Mouse (Mus musculus) ES-E14 (cell line): ENCODE measurements around the gene Ltbp1.

Experiments used
- CHD2 ChIP-seq: IDR thresholded peaks from 2 replicates; pipeline ENCODE4 v1.6.1; 2014; ENCODE audit warnings: mild to moderate bottlenecking, low read depth, low read length, inconsistent platforms
- HCFC1 ChIP-seq: IDR thresholded peaks from 2 replicates; pipeline ENCODE4 v1.6.1; 2012; ENCODE audit warnings: low read length, inconsistent platforms, borderline replicate concordance; ENCODE audit not compliant: insufficient read depth
- MAFK ChIP-seq: IDR thresholded peaks from 2 replicates; pipeline ENCODE4 v1.6.1; 2014; ENCODE audit warnings: mild to moderate bottlenecking, low read depth, low read length, inconsistent platforms; ENCODE audit not compliant: insufficient read depth
- ZC3H11A ChIP-seq: IDR thresholded peaks from 2 replicates; pipeline ENCODE4 v1.6.1; 2012; ENCODE audit warnings: low read depth, mild to moderate bottlenecking, inconsistent platforms, low read length, borderline replicate concordance
- ZNF384 ChIP-seq: IDR thresholded peaks from 2 replicates; pipeline ENCODE4 v1.6.1; 2012; ENCODE audit warnings: low read depth, low read length, inconsistent platforms

- no peak for TF ChIP-seq MAFK
- no peak for TF ChIP-seq HCFC1
- TF ChIP-seq ZC3H11A: no peak
- TF ChIP-seq ZNF384: no peak
- TF ChIP-seq CHD2: no peak
These were observed 231.2 kb downstream of the Ltbp1 start for GRCm38 (mm10) chr17:75236543-75236942.
